Mouse (Mus musculus) monocyte, adult 2 months (primary cell): ENCODE results near the gene Emc1.
"Not testable (repeated sequence)": the region's sequence is repeated elsewhere in the genome, so short reads cannot be mapped to it uniquely, and the experiment has no call there.

ENCODE experiments used
- DNase-seq, 2 experiments: peaks; one replicate each; pipeline ENCODE4 v3.0.0; 2022; ENCODE audit warnings: low spot score in 2 of 2, low read depth in 1 of 2

Emc1 gene

GRCm38 (mm10) chr4:139352832-139353231, 445 bp downstream of the Emc1 start:
- DNase-seq = no peak

- no peak for DNase-seq
Measured at GRCm38 (mm10) chr4:139357211-139357610, 4.8 kb downstream of the Emc1 start.

- no peak for DNase-seq
Measured at GRCm38 (mm10) chr4:139360761-139361548, 8.6 kb downstream of the Emc1 start.

GRCm38 (mm10) chr4:139367336-139367735, 14.9 kb downstream of the Emc1 start:
- DNase-seq = no peak

GRCm38 (mm10) chr4:139368038-139368437, 15.7 kb downstream of the Emc1 start:
- no peak for DNase-seq

GRCm38 (mm10) chr4:139373130-139373529, 20.7 kb downstream of the Emc1 start:
- no peak for DNase-seq

GRCm38 (mm10) chr4:139373531-139373930, 21.1 kb downstream of the Emc1 start:
- DNase-seq = no peak

- DNase-seq = no peak
Measured at GRCm38 (mm10) chr4:139379719-139380118, 27.3 kb downstream of the Emc1 start.

- peak; percentile 99 to 100 for DNase-seq
Measured at GRCm38 (mm10) chr4:139380207-139380748, 27.9 kb downstream of the Emc1 start.

- no peak for DNase-seq
Measured at GRCm38 (mm10) chr4:139380775-139381451, 28.5 kb downstream of the Emc1 start.

- DNase-seq = no peak
Measured at GRCm38 (mm10) chr4:139381452-139381845, 29.1 kb downstream of the Emc1 start.

GRCm38 (mm10) chr4:139382231-139382630, 29.8 kb downstream of the Emc1 start:
- no peak for DNase-seq

- not testable (repeated sequence) for DNase-seq
Measured at GRCm38 (mm10) chr4:139385841-139386240, 33.5 kb downstream of the Emc1 start.

GRCm38 (mm10) chr4:139386869-139387319, 34.5 kb downstream of the Emc1 start:
- DNase-seq = no peak

GRCm38 (mm10) chr4:139389557-139389956, 37.2 kb downstream of the Emc1 start:
- no peak for DNase-seq

- no peak for DNase-seq
Measured at GRCm38 (mm10) chr4:139395431-139395830, 43.0 kb downstream of the Emc1 start.

- DNase-seq = no peak
Measured at GRCm38 (mm10) chr4:139400487-139400886, 48.1 kb downstream of the Emc1 start.

GRCm38 (mm10) chr4:139403214-139403613, 50.8 kb downstream of the Emc1 start:
- no peak for DNase-seq

GRCm38 (mm10) chr4:139411351-139411750, 59.0 kb downstream of the Emc1 start:
- DNase-seq = no peak

- no peak for DNase-seq
Measured at GRCm38 (mm10) chr4:139417868-139418267, 65.5 kb downstream of the Emc1 start.

- no peak for DNase-seq
Measured at GRCm38 (mm10) chr4:139421621-139422020, 69.2 kb downstream of the Emc1 start.

GRCm38 (mm10) chr4:139422409-139422808, 70.0 kb downstream of the Emc1 start:
- no peak for DNase-seq
